Mouse (Mus musculus) MEL (cell line): ENCODE measurements around the gene Adprh.

Source experiments
- BHLHE40 ChIP-seq: IDR thresholded peaks from 2 replicates; pipeline ENCODE4 v1.6.1; 2012; ENCODE audit warnings: low read depth, mild to moderate bottlenecking, inconsistent platforms, low read length, improper control_type of control experiment, borderline replicate concordance
- CTCF ChIP-seq, 3 experiments: IDR thresholded peaks in 2 of 3; conservative IDR thresholded peaks in 1 of 3; 2 replicates each; pipeline ENCODE4 v1.5.1; 2011 to 2012; ENCODE audit warnings: low read length in 3 of 3, low read depth in 2 of 3, mild to moderate bottlenecking in 2 of 3, improper control_type of control experiment in 1 of 3, inconsistent platforms in 1 of 3, mixed read lengths in 1 of 3, moderate library complexity in 1 of 3; ENCODE audit not compliant: control insufficient read depth in 1 of 3, insufficient read depth in 1 of 3, poor library complexity in 1 of 3, severe bottlenecking in 1 of 3
- E2F4 ChIP-seq: IDR thresholded peaks from 2 replicates; pipeline ENCODE4 v1.6.1; 2011; ENCODE audit warnings: low read depth, low read length, improper control_type of control experiment, borderline replicate concordance
- EP300 ChIP-seq, 2 experiments: IDR thresholded peaks; 2 replicates each; pipeline ENCODE4 v1.6.1; 2011; ENCODE audit warnings: improper control_type of control experiment in 2 of 2, low read length in 2 of 2, low read depth in 1 of 2, mild to moderate bottlenecking in 1 of 2
- GABPA ChIP-seq: IDR thresholded peaks from 2 replicates; pipeline ENCODE4 v1.6.1; 2012; ENCODE audit warnings: low read depth, mild to moderate bottlenecking, inconsistent platforms, low read length, improper control_type of control experiment, moderate library complexity
- MAX ChIP-seq: IDR thresholded peaks from 2 replicates; pipeline ENCODE4 v1.6.1; 2011; ENCODE audit warnings: low read length, improper control_type of control experiment
- POLR2A ChIP-seq, 2 experiments: IDR thresholded peaks; 2 replicates each; pipeline ENCODE4 v1.6.1; 2011 to 2012; ENCODE audit warnings: low read length in 2 of 2, mild to moderate bottlenecking in 2 of 2, control low read depth in 1 of 2, improper control_type of control experiment in 1 of 2, low read depth in 1 of 2, moderate library complexity in 1 of 2; ENCODE audit not compliant: control insufficient read depth in 1 of 2, insufficient read depth in 1 of 2, poor library complexity in 1 of 2
- ZMIZ1 ChIP-seq: IDR thresholded peaks from 2 replicates; pipeline ENCODE4 v1.6.1; 2012; ENCODE audit warnings: low read depth, mild to moderate bottlenecking, inconsistent platforms, low read length, improper control_type of control experiment, moderate library complexity

DNA sequence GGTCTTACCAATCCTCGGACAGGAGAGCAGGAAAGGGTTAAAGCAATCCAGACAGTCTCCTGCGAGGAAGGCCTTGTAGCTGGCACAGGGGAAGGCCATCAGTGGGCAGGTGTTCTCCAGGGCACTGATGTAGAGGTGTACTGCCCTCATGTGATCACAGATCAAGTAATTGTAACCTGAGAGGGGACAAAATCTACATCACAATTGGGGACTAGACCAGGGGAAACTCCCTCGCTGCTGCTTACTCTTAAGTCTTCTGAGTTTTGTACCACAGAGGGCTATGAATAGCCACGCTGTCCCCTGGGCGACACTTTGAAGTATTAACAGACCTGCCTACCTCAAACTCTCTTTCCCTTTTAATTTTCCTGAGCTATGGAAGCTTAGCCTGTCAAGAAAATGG, 44.9 kb downstream of the Adprh start:
- TF ChIP-seq ZMIZ1 (no peak), GABPA (no peak), E2F4 (no peak), MAX (no peak), BHLHE40 (no peak), POLR2A (IDR thresholded peaks at IDR 0.05; ENCODE audit: control insufficient read depth in 1 of 2, insufficient read depth in 1 of 2, low read depth in 1 of 2, low read length in 2 of 2, poor library complexity in 1 of 2) (no peak), CTCF (IDR thresholded peaks at IDR 0.05 in 2 of 3, conservative IDR thresholded peaks at IDR 0.05 in 1 of 3; ENCODE audit: control insufficient read depth in 1 of 3, insufficient read depth in 1 of 3, low read depth in 2 of 3, low read length in 3 of 3, poor library complexity in 1 of 3, severe bottlenecking in 1 of 3) (no peak), EP300 (IDR thresholded peaks at IDR 0.05; ENCODE audit: low read depth in 1 of 2, low read length in 2 of 2) (no peak)
